Mouse (Mus musculus): ENCODE data around the gene Zkscan3.

The Zkscan3 gene

GRCm38 (mm10) chr13:21402287-21402846, at the start of gene Zkscan3:
Gene Zkscan3 (minus strand): TSS chr13:21402755.
- peak; percentile 65 to 72 for DNase-seq (ENCODE audit: low spot score in 2 of 2)

GRCm38 (mm10) chr13:21447856-21448614, 45.5 kb upstream of the Zkscan3 start:
- DNase-seq (ENCODE audit: low spot score in 2 of 2): no peak

GRCm38 (mm10) chr13:21446796-21447195, 44.2 kb upstream of the Zkscan3 start:
- no peak for DNase-seq (ENCODE audit: low spot score in 2 of 2)

- DNase-seq (ENCODE audit: low spot score in 2 of 2): no peak
Measured at GRCm38 (mm10) chr13:21441207-21441572, 38.6 kb upstream of the Zkscan3 start.

DNA sequence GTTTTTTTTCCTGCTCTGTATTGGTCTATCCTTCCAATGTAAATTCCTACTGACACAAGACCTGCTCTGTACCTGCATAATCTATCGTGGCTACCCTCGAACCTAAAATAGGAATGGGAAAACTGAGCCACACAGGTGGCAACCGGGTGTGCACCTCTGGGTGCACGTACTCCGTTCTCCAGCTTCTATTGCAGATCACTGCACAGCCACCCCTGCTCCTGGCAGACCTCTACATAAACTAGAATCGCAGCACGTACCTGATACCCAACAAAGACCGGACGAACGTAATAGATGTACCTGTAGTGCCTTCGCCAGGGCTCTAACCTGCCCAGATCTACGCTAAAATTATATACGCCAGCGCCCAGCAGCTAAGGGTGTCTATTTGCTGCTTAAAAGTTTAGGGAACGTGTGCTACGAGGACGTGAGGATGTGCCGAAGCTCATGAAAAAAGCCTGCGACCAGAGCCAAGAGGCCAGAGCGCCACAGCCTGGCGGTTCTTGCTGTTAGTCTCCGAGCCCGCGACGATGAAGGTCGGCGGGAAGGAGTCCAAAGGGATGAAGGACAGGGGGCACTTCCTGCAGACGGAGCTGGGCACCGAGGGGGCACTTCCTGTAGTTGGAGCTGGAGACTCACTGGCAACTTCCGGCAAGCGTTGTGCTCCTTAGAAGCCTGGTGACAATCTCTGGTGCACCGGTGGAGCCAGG, 38.1 kb upstream of the Zkscan3 start, which contains the start of gene Pgbd1:
Pgbd1 (minus strand) TSS at position 556 of the 704 bp plus-strand sequence.
- peak; percentile 39 to 64 for DNase-seq (ENCODE audit: low spot score in 2 of 2)

GRCm38 (mm10) chr13:21435476-21435875, 32.9 kb upstream of the Zkscan3 start:
- DNase-seq (ENCODE audit: low spot score in 2 of 2): no peak

DNA sequence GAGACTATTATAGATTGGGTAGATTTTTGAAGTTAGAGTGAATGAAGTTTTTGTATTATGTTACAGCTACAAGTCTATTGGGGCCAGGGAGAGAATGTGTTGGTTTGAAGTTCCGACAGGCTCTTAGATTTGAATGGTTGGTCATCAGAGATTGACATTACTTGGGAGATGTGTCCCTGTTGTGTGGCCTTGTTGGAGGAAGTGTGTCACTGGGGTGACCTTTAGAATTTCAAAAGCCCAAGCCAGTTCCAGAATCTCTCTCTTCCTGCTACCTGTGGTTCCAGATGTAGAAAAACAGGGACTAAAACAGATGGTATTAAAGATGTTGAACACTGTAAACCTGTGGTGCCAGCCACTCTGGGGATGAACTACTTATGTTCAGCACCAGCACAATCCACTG, 25.1 kb upstream of the Zkscan3 start:
- no peak for DNase-seq (ENCODE audit: low spot score in 2 of 2)

GRCm38 (mm10) chr13:21423301-21423700, 20.7 kb upstream of the Zkscan3 start:
- no peak for DNase-seq (ENCODE audit: low spot score in 2 of 2)

GRCm38 (mm10) chr13:21418865-21419264, 16.3 kb upstream of the Zkscan3 start:
- no peak for DNase-seq (ENCODE audit: low spot score in 2 of 2)

DNA sequence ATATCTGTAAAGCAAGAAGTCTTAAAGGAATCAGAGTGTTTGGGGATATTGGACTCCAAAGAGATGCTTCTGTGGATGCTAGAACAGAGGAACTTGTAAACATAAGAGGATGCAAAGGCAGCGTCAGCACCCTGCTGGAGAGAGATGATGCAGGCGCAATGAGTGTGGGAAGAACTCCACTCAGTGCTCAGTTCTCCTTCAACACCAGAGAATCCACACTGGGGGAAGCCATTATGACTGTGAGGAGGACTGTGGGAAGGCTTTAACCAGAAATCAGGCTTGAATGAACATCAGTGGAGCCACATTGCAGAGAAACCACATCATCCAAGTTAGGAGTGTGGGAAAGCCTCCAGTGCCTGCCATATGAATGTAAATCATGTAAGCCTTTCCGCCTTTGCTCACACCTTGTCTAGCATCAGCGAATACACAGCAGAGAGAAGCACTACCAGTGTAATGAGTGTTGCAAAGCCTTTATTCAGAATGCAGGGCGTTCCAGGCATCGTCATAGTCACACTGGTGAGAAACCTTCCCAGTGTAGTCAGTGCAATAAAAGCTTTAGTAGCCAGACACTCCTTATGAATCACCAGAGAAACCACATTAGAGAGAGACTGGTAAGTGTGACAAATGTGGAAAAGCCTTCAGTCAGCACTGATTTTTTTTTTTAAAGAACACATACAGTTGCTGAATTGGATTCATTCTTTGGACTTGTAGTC, 14.9 kb upstream of the Zkscan3 start:
- DNase-seq (ENCODE audit: low spot score in 2 of 2): no peak

DNA sequence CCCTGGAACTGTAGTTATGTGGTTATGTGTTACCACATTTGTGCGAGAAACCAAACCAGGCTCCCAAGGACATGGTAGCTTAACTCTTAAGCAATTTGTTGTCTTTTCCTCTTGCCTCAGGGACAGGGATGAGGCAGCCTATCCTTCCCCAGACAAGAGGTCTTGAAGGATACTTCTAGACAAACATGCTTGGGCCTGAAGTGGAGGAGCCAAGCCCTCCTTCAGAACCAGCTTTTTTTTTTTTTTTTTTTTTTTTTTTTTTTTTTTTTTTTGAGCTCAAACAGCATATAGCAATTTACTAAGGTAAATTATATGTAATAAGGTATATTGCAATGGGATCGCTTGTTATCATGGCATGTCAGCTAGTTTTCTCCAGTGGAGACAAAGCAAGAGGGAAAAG, 13.2 kb upstream of the Zkscan3 start:
- no peak for DNase-seq (ENCODE audit: low spot score in 2 of 2)

DNA sequence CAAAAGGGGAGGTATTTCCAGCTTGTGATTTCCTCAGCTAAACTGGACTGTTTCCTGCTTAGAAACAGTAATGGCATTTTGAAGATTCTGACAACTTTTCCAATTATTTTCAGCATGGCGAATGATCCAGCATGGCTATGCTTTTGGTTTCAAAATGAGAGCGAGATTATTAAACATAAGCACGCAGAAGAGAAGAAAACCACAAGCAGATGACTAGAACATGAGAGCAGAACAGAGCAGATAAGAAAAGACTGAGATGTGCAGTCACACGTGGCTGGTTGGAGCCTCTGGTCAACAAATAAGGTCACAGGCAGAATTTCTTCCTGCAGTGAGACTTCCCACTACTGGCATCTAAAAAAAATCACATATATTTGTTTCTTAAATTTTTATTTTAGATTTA, 12.7 kb upstream of the Zkscan3 start:
- DNase-seq (ENCODE audit: low spot score in 2 of 2): no peak

- DNase-seq (ENCODE audit: low spot score in 2 of 2): no peak
Measured at GRCm38 (mm10) chr13:21414231-21415212, 12.0 kb upstream of the Zkscan3 start.

DNA sequence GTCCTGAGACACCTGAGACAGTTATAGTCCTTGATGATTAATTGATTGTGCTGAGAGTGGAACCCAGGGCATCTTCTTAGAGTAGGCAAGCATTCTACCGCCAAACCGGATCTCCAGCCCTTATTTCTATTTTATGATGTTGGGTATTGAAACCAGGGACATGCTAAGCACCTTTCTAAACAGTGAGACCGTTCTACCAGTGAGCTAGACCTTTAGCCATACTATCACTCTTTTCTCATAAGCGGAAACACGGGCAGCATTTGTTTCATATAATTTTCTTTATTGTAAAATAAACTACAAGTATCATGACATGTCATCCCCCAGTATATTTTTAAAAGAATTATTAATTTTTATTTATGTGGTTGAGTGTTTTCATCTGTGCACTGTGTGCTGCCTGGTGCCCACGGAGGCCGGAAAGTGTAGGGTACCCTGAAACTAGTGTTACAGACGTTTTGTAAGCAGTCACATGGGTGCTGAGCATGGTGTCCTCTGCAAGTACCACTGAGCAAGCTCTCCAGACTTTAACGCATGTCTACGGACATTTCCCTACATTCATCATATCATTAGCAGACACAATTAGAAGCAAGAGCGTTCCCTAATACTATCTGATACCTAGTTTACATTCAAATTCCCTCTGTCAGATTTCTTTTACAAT, 6.4 kb upstream of the Zkscan3 start:
- DNase-seq (ENCODE audit: low spot score in 2 of 2): no peak

DNA sequence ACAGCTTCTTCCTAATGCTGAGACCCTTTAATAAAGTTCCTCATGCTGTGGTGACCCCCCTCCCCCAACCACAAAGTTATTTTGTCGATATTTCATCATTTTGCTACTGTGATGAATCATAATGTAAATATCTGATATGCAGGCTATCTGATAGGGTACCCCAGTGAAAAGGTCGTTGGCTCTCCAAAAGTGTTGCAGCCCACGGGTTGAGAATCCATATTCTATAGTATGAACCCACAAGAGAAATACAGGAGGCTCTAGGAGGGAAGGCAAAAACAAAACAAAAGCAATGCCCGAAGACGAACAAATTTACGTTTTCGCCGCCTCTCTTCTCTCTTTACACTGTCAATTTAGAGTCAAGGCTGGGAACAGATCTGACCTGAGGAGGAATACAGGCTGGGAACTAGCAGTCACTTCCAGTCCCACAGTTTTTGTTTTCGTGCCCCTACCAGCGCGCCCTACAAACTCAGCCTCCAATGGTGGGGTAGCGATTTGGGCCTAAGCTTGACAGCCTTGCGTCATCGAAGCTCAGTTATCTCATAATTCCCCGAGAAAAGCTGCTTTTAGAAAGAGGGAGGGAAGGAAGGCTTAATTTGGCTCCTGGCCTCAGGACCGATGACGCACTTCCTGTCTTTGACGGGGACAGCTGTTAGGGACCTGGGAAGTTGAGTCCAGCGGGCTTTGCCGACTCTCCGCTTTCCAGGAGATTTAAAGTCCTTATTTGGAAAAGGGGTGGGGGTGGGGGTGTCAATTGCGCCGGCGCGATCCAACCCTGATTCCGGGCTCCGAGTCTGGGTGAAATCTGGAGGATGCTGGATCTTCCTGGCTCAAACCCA, 5.6 kb upstream of the Zkscan3 start:
- DNase-seq (ENCODE audit: low spot score in 2 of 2): peak; percentile 53 to 73

DNA sequence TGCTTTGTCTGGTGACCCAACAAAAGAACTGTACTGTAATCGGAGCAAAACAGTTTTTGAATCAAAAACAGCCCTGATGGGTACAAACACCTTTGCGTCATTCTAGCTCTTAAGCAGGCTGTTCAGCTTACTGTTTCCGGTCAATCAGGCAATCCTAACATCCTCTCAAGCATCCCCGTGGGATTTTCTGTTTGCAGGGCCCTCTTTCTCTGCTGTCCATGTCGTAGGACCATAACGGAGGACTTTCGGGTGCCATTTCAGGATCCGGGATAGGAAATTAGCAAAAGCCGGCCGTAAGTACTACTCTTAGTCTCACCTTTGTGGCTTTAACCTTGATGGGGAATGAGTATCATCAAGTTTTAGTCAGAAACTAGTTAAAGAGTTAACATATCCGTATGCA, 4.8 kb upstream of the Zkscan3 start:
- no peak for DNase-seq (ENCODE audit: low spot score in 2 of 2)

- DNase-seq (ENCODE audit: low spot score in 2 of 2): no peak
Measured at GRCm38 (mm10) chr13:21402848-21403247, 293 bp upstream of the Zkscan3 start.

DNA sequence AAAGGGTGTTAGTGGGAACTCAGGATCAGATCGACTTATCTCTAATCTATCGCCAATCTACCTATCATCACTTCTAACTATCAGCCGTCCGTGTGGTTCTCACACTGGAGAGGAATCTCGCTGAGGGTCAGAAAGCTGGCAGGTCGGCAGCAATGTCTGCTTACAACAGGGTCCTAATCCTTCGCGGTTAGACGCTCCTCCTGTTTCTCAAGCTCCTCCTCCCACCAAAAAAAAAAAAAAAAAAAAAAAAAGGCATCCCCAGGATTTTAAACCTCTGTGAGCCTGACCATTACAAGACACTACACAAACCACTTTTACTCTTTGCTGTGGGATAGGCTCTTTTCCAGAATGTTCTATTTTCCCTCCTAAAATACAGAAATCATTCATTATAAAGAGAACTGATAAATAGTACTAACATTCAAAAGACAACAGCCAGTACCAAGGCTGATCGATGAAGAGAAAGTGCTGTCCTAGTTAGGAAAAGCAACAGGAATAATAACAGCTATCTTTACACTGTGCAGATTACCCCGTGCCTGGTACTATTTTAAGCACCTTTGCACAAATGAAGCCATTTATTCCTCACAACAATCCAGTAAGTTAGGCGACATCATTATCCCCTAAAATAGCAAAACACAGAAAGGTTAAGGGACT, 794 bp downstream of the Zkscan3 start:
- DNase-seq (ENCODE audit: low spot score in 2 of 2): no peak

DNA sequence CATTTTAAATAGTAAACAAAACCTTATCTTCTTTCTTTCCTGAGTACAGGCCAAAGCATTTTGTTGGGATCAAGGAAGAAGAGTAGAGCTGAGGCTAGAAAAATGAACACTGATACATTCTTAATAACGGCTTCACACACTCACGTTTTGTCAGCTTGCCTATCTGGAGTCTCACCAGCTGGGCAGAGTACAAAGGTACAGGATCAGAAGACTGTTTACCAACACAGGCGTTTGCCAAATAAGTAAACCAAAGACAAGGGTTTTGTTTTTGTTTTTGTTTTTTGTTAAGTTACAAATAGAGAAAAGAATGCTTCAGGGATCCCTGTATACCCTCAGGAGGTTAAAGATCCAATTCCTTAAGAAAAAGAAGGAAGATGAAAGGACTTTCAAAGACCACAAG, 1.4 kb downstream of the Zkscan3 start:
- DNase-seq (ENCODE audit: low spot score in 2 of 2): no peak

Measured in frontal cortex, postnatal 25 days (tissue).